Mouse (Mus musculus) inflammation-experienced regulatory T-cells, adult 6 months (primary cell): ENCODE data around the gene Nono. TPM values are rescaled to one million over a fixed set of nuclear protein-coding genes. Genes with fewer than 3 reads are reported as not detected.
A peak's percentile ranks its signal among the peaks of the same experiment; 100 is the strongest.

Experiments
- ATAC-seq: one replicate; pipeline ENCODE4 v1.8.0; 2017
- polyA plus RNA-seq, 3 experiments: library from polyadenylated mRNA; unstranded; fragments of 100-300 nt; shearing (Covaris generic); gene quantifications; one replicate each; pipeline ENCODE4 v1.2.1; 2017

Gene Nono
- polyA plus RNA-seq: 100 to 1,000 TPM; 343 to 390 (median 352) TPM

GRCm38 (mm10) chrX:101429142-101429949, at the start of gene Nono:
Gene Nono, plus strand, starts transcription at chrX:101429318.
- peak; percentile 90 for ATAC-seq

DNA sequence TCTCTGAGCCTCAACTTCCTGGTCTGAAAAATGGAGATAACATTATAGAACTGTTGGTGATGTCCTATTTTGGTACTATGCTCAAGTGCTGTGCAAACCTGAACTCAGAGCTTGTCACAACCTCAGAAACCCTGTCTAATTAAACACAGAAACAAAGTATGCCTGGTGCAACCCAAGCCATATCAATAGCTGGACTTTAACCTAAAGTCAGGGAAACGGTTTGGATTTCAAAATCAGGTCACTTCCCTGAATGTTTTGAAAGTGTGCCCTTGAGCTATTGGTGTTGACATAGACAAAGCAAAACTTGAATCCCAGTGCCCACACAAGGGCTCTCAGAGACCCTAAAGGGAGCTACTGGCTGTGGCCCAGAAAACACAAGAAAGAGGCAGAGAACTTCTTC, 49.4 kb upstream of the Nono start:
- no peak for ATAC-seq

GRCm38 (mm10) chrX:101383455-101383854, 45.7 kb upstream of the Nono start:
- no peak for ATAC-seq

DNA sequence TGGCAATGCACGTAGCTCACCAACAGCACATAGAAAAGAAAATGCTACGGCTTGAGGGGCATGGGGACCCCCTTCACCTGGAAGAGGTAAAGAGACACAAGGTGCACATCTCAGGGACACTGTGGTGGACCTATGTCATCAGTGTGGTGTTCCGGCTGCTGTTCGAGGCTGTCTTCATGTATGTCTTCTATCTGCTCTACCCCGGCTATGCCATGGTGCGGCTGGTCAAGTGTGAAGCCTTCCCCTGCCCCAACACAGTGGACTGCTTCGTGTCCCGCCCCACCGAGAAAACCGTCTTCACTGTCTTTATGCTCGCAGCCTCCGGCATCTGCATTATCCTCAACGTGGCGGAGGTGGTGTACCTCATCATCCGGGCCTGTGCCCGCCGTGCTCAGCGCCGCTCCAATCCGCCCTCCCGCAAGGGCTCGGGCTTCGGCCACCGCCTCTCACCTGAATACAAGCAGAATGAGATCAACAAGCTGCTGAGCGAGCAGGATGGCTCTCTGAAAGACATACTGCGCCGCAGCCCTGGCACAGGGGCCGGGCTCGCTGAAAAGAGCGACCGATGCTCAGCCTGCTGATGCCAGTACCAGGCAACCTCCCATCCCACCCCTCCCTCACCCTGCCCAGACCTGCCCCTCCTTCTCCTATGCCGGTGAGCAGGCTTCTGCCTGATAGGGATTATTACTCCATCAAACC, 44.5 kb upstream of the Nono start:
- peak; percentile 32 for ATAC-seq

DNA sequence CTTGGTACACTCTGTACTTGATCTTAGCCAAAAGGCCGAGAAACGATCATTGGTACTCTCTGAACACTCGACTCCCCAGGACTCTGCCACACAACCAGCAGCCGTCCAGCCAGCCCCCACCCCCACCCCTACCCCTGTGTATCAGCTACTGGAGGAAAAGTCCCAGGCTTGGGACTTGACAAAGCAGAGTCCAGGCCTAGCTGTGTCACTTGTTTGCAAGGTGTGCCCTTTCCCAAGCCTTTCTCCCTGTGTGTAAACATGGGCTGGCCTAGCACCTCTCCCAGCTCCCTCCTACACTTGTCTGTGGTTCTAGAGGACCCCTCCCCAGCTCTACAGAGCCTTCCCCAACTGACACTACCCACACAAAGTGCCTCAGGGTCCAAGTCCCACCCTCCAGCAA, 42.9 kb upstream of the Nono start:
- ATAC-seq: no peak

GRCm38 (mm10) chrX:101388866-101389537, 40.1 kb upstream of the Nono start:
- no peak for ATAC-seq

- ATAC-seq: no peak
Measured at GRCm38 (mm10) chrX:101394341-101394740, 34.8 kb upstream of the Nono start.

DNA sequence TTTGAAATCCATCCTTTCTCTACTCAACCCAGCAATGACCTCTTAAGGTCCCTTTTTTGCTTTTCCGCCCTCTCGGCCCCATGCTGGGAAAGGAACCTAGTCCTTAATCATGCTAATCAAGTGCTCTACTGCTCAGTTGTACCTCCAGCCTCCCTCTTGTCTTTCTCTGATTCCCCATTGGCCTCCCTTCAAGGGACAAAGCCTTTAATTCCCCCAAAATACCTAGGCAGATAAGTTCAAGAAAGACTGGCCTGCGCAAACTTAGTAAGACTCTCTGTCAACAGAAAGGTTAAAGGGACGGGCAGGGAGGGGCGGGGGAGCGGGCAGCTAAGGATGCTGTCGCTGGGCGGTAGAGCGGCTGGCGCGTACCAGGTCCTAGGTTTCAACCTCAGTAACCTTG, 32.7 kb upstream of the Nono start:
- no peak for ATAC-seq

- ATAC-seq: peak; percentile 12
Measured at GRCm38 (mm10) chrX:101418946-101419724, 10.0 kb upstream of the Nono start.

DNA sequence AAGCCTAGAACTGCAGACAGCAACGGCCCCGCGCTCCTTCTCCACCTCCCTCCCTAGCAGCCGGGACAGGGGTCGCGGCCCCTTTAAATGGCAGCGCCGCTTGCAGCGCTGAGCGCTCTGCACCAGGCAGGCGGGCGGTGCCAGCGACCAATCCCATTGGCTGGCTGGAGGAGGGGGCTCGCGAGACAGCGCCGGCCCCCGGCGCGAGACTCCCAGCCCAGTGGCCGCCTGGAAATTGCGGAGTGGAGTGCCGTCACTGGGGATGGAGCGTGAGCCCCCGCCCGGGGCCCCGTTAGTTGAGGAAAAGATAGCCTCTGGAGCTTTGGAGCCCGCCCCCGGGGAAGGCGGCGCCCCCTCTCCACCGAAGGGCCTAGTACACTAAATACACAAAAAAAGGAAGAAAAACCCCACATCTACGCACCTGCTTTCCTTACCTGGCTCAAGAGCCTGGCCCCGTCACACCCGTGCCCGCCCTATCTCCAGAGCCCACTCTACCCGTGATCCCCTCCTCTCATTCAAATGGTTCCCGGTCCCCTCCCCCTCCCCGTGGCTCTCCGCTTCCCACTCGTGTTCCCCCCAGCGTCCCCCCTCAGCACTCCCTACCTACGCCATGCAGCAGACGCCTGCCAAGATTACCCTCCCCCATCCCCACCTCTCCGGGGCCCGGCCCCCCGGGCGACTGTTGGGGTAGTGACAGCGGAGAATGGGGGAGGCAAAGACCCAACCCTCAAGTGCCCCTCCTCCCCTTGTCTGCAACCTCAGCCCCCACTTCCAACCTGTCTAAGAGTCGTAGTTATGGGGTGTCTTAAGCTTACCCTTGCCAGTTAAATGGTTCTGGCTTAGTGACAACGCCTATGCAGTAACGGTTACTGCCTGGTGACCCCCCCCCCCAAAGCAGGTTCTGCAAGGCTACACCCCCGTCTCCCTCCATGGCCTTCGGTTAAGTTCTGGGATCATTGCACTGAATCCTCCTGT, 9.1 kb upstream of the Nono start:
- peak; percentile 93 for ATAC-seq

GRCm38 (mm10) chrX:101420700-101421095, 8.4 kb upstream of the Nono start, which contains the start of gene Zmym3:
Gene Zmym3, minus strand, starts transcription at chrX:101420849.
- no peak for ATAC-seq

GRCm38 (mm10) chrX:101423462-101423861, 5.7 kb upstream of the Nono start:
- ATAC-seq: no peak

DNA sequence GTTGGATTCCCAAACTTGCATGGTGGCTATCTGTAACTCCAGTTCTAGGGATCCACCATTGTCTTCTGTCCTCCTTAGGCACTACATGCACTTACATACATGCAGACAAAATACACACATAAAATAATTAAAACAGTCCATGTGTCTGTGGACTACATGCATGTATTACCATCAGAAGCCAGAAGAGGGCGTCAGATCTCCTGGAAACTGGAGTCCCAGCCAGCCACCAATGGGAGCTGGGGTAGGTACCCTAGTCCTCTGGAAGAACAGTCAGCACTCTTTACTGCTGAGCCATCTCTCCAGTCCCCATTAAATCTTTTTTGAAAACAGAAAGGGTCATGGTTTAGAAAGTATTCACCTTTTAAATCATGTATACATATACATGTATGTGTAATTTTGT, 1.3 kb upstream of the Nono start:
- no peak for ATAC-seq

GRCm38 (mm10) chrX:101428785-101429141, 355 bp upstream of the Nono start:
- ATAC-seq: peak; percentile 5

- no peak for ATAC-seq
Measured at GRCm38 (mm10) chrX:101429976-101430375, 858 bp downstream of the Nono start.

DNA sequence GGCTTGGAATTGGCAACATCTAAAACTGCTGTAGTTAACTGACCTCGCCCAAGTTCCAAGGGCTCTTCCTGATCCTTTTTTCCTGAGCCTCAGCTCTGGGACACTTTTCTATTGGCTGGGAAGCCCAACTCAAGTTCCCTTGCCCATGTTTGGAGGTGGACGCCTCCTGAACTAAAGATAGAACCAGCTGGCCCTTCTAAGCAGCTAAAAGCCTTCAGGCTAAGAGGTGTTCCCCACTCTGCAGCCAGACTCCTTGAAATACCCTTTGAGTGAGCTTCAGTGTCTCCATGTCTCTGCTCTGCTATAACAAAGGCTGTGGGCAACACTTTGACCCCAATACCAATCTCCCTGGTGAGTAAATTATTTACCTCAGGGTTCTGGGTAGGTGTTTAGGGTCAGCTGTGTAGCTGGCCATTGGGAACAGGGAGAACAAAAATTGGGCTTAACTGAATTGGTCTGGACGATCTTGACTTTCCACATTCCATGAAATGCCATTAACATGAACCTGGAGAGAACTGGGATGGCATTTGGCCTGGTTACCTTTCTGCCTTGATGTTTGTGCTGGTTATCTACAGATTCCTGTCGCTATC, 19.9 kb downstream of the Nono start, which contains the start of gene Itgb1bp2:
Itgb1bp2 (plus strand) TSS at position 203 of the 590 bp plus-strand sequence.
- ATAC-seq: no peak

DNA sequence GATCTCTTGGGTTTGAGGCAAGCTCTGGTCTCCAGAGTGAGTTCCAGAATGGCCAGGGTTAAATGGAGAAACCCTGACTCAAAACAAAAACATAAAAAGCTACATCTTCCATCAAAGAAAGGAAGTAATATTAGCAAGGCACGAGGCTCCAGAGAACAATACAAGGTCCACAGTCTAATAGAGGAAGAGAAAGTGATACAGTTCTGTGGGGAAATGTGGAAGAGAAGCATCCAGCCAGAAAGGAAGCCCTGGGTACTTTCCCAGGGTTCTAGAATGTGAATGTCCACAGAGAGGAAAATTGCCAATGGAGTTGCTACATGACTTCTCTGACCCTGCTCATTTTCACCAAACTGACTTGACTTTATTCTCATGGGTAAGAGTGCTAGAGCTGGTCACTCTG, 22.0 kb downstream of the Nono start:
- ATAC-seq: no peak

DNA sequence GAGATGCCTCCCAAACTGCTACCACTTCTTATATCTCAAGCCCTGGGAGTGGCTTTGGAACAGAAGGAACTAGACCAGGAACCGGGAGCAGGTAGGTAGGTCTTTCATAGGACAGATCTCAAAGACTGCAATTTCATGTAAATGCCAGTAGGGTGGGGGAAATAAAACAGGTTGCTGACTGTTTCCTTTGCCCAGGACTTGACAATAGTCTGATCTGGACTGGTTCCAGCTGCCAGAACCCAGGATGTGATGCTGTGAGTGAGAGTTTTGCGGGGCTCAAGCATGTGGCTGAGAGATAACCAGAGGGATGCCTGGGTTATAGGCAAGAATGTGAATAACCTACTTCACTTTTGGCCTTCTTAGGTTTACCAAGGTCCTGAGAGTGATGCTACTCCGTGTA, 22.5 kb downstream of the Nono start:
- no peak for ATAC-seq

DNA sequence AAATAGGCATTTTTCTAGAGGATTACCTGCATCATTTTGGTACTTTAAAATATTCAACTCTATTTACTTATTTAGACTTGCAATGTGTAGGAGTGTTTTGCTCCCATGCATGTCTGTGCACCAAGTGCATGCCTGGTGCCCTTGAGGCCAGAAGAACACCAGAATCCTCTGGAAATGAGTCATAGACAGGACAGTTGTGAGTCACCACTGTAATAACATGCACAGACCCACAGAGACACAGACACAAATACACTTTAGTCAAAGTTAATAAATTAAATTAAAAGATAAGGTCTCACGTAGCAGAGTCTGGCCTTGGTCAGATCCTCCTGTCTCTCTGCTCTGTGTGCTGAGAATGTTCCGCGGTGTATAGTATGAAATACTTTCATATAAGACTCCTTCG, 43.1 kb downstream of the Nono start:
- no peak for ATAC-seq

DNA sequence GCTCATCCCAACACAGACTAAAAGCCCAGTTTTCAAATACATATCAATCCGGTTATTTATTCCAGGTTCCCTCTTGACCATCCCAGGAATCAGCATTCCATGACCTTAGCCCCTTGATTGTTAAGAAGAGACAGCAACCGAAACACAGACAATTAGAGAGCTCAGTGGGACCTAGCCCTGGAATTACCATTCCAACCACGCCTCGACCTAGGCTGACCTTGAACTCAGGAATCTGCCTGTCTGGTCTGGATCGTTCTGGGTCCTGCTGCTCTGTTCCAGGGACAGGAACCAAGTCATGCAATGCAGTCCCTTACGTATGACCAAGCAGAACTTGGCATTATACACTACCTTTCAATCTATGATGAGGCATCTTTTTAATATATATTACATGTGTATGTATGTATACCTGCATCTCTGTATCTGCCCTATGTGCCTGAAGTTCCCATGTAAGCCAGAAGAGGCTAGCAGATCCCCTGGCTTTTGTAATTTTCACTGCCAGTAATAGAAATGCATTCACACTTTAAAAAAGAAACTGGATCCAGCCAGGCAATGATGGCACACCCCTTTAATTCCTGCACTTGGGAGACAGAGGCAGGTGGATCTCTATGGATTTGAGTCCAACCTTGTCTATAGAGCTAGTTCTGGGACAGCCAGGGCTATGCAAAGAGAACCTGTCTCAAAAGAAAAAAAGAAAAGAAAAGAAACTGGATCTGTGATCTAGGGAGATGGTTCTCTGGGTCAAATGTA, 52.7 kb downstream of the Nono start:
- no peak for ATAC-seq
